Mouse (Mus musculus): Measurements from ENCODE around the gene Cacnb4.

Gene Cacnb4

GRCm38 (mm10) chr2:52474570-52474969 is 202.1 kb downstream of the Cacnb4 start:
- no peak for DNase-seq (ENCODE audit: low read depth, low spot score)

DNA sequence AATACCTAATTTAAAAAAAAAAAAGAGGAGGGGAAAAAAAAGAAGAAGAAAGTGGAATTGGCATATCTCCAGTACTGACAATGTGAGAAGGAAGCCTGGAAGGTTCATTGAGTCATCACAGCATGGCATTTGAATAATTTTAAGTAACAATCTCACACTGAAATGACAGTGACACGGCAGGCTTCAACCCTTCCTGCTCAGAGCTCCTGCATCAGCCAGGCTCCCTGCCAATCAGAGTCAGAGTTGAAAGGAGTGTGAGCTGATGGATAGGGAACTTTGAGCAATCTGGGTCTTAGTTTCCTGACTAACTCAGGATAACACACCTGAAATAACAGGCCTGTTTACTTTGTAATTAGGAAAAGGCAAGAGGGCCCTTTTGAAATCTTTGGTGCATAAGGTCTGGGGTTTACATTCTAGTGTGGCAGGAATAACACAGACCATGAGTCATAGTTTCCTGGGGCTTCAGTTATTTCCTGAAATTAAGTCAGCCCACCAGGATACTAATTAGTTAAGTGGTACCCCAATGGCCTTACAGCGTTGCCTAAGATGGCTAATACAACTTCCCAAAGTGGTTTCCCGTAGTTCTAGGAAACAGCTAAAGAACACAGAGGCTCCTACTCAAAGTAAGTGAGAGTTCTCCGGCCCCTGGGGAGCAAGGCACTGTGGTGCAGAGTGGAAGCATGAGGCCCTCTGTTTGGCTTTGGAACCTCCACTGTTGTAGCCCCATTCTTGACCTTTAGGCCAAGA is 204.9 kb downstream of the Cacnb4 start:
- DNase-seq (ENCODE audit: low read depth, low spot score) = no peak

GRCm38 (mm10) chr2:52470044-52470560 is 206.5 kb downstream of the Cacnb4 start:
- no peak for DNase-seq (ENCODE audit: low read depth, low spot score)

GRCm38 (mm10) chr2:52467629-52468028 is 209.0 kb downstream of the Cacnb4 start:
- no peak for DNase-seq (ENCODE audit: low read depth, low spot score)

DNA sequence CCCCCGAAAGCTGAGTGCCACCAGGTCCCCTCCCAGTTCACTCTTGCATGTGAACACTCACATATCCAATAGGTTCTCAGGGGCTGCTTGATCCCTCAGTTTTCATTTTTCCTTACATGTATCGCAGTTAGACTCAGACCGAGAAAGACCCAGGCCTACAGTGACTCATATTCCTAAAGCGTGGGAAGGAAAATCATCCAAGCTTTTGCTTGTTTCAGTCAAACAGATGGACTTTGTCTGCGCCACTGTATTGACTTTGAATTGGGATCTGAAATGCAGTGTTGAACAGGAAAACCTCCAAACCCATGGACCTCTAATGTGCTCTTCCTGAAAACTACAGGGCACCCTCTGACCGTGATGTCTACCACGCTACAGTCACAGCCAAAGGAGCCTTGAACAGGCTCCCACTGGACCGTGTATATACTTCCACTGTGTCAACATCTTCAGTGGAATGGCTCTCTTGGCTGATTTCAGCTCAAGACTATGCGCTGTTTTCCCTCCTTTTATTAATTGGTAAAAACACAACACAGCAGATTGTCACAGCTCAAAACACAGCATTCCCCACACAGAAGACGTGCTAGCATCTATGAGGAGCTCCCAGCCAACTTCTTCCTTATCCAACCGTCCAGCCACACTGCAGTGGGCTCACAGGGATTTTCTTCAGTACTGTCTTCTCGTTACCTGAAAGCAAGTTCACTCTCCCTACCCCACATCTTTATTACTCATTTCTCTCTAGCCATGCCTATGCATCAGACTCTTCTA is 215.2 kb downstream of the Cacnb4 start:
- no peak for DNase-seq (ENCODE audit: low read depth, low spot score)

- DNase-seq (ENCODE audit: low read depth, low spot score) = no peak
Observed at GRCm38 (mm10) chr2:52455606-52456479, 220.8 kb downstream of the Cacnb4 start.

- no peak for DNase-seq (ENCODE audit: low read depth, low spot score)
Observed at GRCm38 (mm10) chr2:52449818-52450217, 226.8 kb downstream of the Cacnb4 start.

DNA sequence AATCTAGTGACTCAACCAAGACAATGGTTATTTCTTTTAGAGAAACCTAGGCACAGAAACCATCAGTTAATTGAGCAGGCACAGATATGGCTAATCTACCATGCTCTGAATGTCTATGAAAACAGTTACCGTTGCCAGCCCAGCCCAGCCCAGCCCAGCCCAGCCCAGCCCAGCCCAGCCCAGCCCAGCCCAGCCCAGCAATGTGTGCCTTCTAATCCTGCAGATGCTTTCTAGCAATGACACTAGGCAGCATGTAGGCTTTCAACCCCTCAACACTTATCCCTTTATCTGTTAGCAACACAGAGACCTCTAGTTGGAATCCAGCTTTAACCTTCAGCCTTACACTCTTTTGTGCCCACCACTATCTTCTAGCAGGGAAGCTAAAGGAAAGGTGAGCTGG is 227.7 kb downstream of the Cacnb4 start:
- DNase-seq (ENCODE audit: low read depth, low spot score) = no peak

DNA sequence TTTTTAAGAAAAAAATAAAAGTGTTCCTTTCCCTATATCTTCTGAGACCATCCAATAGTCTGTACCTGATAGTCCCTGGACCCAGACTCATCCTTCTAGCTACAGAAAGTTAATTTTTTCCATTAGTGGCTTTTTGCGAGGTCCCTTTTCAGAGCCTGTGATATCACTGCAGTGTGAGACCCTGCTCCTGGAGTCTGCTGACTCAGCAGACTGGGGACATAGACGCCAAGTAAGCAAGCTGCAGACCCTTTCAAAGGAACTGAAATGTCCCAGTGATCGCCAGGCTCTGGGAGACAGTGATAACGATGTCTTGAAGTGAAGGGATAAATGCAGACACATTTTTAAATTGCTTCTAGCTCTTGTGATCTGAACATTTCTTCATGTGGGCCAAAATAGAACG is 230.0 kb downstream of the Cacnb4 start:
- no peak for DNase-seq (ENCODE audit: low read depth, low spot score)

GRCm38 (mm10) chr2:52442125-52442524 is 234.5 kb downstream of the Cacnb4 start:
- no peak for DNase-seq (ENCODE audit: low read depth, low spot score)

DNA sequence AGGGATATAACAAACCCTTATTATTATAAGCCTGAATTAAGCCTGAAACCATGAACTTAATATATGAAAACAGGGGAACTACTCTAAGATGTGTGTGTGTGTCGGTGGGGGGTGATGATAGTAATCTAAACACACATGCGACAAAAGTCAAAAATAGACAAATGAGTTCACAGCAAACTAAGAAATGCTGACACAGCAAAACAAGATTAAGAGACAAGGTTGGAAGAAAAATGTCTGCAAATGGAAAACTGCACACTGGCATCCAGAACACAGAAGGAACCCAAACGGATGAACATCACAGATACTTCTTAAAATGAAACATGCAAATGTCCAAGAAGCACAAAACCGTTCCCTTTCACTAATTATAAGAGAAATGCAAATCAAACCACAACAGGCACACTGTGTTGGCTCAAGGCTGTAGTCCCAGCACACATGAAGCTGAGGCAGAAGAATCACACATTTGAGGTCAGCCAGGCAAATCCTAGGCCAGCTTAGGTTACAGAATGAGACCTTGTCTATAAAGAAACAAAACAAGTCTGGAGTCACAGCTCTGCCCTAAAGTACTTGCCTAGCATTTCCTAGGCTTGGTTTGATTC is 236.1 kb downstream of the Cacnb4 start:
- no peak for DNase-seq (ENCODE audit: low read depth, low spot score)

- no peak for DNase-seq (ENCODE audit: low read depth, low spot score)
Observed at GRCm38 (mm10) chr2:52438437-52438836, 238.2 kb downstream of the Cacnb4 start.

GRCm38 (mm10) chr2:52438013-52438412 is 238.6 kb downstream of the Cacnb4 start:
- DNase-seq (ENCODE audit: low read depth, low spot score) = no peak

- no peak for DNase-seq (ENCODE audit: low read depth, low spot score)
Observed at GRCm38 (mm10) chr2:52435919-52436632, 240.6 kb downstream of the Cacnb4 start.

DNA sequence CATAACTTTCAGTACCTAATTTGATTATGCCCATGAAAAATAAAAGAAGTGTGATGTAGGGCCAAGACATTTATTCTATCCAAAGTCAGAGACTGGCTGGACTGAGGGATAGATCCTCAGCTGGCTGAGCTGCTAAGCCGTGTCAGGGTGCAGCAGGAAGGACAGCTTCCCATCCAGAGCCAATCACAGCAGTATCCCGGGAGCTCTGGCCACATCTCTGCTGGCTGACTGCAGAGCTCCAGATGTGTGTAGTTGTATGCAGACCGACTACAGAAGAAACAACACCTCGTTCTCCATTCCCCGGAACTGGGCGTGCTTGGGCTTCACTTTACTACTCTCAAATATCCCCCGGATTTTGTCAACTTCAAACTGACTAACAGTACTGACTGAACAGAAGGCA is 243.3 kb downstream of the Cacnb4 start:
- no peak for DNase-seq (ENCODE audit: low read depth, low spot score)

- no peak for DNase-seq (ENCODE audit: low read depth, low spot score)
Observed at GRCm38 (mm10) chr2:52427383-52427782, 249.2 kb downstream of the Cacnb4 start.

DNA sequence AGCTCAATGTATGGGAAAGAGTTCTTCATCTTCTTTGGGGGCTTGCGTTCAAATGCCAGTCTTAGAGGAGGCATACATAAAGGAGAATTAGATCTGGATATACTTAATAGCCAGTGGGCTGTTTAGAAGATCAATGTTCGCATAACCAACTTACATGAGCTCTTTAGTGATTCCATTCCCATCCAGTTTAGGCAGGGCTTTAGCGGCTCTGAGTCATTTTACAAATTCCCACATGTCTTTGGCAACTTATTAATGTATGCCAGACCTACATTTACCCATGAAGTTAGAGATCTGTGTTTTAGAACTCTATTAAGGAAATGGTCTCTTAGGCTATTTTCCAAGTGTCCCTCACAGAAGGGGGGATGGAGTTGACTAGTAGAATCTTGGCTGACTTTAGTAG is 250.6 kb downstream of the Cacnb4 start:
- DNase-seq (ENCODE audit: low read depth, low spot score) = no peak

DNA sequence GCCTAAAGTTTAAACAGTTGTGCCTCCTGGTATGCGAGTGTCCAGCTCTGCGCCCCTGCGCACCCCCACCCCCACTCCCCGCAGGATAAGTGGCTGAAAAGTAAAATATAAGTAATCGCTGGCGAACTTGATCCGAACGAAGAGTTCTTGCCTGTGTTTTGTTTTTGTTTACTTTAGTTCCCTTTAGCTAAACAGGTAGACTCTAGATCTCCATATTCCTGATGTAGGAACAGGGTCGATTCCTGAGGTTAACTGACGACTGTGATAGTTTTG is 251.2 kb downstream of the Cacnb4 start:
- no peak for DNase-seq (ENCODE audit: low read depth, low spot score)

GRCm38 (mm10) chr2:52424747-52425522 is 251.7 kb downstream of the Cacnb4 start, which contains the start of gene Arl5a:
Arl5a (minus strand) TSS chr2:52424901.
- DNase-seq (ENCODE audit: low read depth, low spot score) = peak; percentile 89

DNA sequence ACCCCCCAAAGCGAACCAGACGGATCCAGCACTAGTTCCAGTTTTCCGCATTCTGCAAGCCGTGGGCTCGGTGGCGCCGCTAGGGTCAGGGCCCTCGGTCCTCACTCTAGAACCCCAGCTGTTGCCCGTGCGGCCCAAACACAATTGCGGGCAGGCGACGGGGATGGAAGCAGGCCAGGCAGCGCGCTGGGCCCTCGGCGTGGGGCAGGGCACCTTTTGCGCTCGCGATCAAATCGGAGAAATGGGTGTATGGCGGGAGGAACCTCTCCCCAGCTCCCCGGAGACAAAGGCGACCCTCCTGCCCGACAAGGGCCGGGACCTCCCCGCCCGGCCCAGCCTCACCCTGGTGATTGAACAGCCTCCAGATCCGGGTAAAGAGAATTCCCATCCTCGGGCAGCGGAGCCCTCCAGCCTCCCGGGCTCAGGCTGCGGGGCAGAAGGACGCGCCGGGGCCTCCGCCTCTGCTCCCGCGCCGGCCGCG is 252.3 kb downstream of the Cacnb4 start:
- peak; percentile 16 for DNase-seq (ENCODE audit: low read depth, low spot score)

Data from retina, postnatal 7 days (tissue).